Mouse (Mus musculus) midbrain, embryonic 15.5 days (tissue): ENCODE measurements around the gene Vat1. TPM values are rescaled to one million over a fixed set of nuclear protein-coding genes. Genes with fewer than 3 reads are reported as not detected.

ENCODE experiments used
- ATAC-seq: fragments of 200-750 bp; cut with Nextera tagmentation; replicated peaks from 2 replicates; pipeline ENCODE4 v1.8.0; 2017; ENCODE audit warnings: moderate TSS enrichment
- H3K27ac ChIP-seq: fragments of 300-500 bp; sonication (generic); 2 replicates; pipeline ENCODE4 v1.5.1; 2015; ENCODE audit warnings: mild to moderate bottlenecking, inconsistent platforms
- H3K27me3 ChIP-seq: fragments of 300-500 bp; sonication (generic); replicated peaks from 2 replicates; pipeline ENCODE4 v1.6.1; 2015; ENCODE audit warnings: inconsistent platforms
- H3K36me3 ChIP-seq: fragments of 300-500 bp; sonication (generic); replicated peaks from 2 replicates; pipeline ENCODE4 v1.6.1; 2015; ENCODE audit warnings: inconsistent platforms
- H3K4me1 ChIP-seq: fragments of 300-500 bp; sonication (generic); 2 replicates; pipeline ENCODE4 v1.6.1; 2015; ENCODE audit warnings: inconsistent platforms
- H3K4me2 ChIP-seq: fragments of 300-500 bp; sonication (generic); 2 replicates; pipeline ENCODE4 v1.6.1; 2015; ENCODE audit warnings: inconsistent platforms, mild to moderate bottlenecking, moderate library complexity
- H3K4me3 ChIP-seq: fragments of 300-500 bp; sonication (generic); 2 replicates; pipeline ENCODE4 v1.5.1; 2015; ENCODE audit warnings: mild to moderate bottlenecking, inconsistent platforms
- H3K9ac ChIP-seq: fragments of 300-500 bp; sonication (generic); 2 replicates; pipeline ENCODE4 v1.6.1; 2015; ENCODE audit warnings: mild to moderate bottlenecking, inconsistent platforms
- H3K9me3 ChIP-seq: fragments of 300-500 bp; sonication (generic); 2 replicates; pipeline ENCODE4 v1.6.1; 2016; ENCODE audit warnings: inconsistent platforms
- WGBS: fragments of 180-500 bp; shearing (Covaris S2); methylation state at CpG from one replicate; pipeline ENCODE4 v1.1.7; 2015; ENCODE audit warnings: mixed read lengths; 5-methylcytosine and 5-hydroxymethylcytosine counted together
- microRNA-seq: library from miRNA; unstranded; fragments of <30 nt; microRNA quantifications from one replicate; pipeline ENCODE4, GENCODE M21; 2016
- polyA plus RNA-seq: library from polyadenylated mRNA; unstranded; fragments of >200 nt; fragmentation: Nextera tagmentation; extraction: Ambion mirVana; gene quantifications from 2 replicates; pipeline ENCODE4 v1.2.1, GENCODE M21; 2015

Gene Vat1
- polyA plus RNA-seq, 1 experiment from 2014 or later: 128 TPM

DNA sequence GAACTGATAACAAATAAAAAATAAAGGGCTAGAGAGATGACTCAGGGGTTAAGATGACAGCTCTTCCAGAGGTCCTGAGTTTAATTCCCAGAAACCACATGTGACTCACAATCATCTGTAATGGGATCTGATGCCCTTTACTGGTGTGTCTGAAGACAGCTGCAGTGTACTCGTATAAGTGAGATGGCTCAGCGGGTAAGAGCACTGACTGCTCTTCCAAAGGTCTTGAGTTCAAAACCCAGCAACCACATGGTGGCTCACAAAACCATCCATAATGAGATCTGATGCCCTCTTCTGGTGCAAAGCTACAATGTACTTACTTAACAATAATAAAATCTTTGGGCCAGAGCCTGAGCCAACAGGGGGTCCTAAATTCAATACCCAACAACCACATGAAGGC, 50.7 kb downstream of the Vat1 start:
- WGBS: 92% methylated on average over 2 of the region's 2 CpGs
- peaks cover 21% of the 10 kb centered on the region for H3K36me3 ChIP-seq
- no peak for ATAC-seq

More for the DNA sequence above, 50.7 kb downstream of the Vat1 start:
- Histone ChIP-seq H3K27ac (no peak overlapping the region), H3K4me1 (peaks cover 8% of the 10 kb centered on the region), H3K9me3 (no peaks in the 10 kb centered on the region), H3K4me3 (no peak overlapping the region), H3K4me2 (no peak overlapping the region), H3K27me3 (no peaks in the 10 kb centered on the region), H3K9ac (no peak overlapping the region)

Small RNAs within 50 kb of the gene (microRNA-seq; reads per million reads assigned to microRNA genes)
- not detected for gene Mir6929

Other genes starting within 250 kb of the Vat1 start
- gene Ezh1, start 239.8 kb downstream of the Vat1 start, polyA plus RNA-seq: 27.4 and 30.7 TPM in 2 replicates
- gene Ramp2, start 220.2 kb downstream of the Vat1 start, polyA plus RNA-seq: 86.5 and 103 TPM in 2 replicates
- 123 and 124 TPM in 2 replicates for gene Vps25, start 212.5 kb downstream of the Vat1 start, polyA plus RNA-seq
- 7.7 and 10.7 TPM in 2 replicates for gene Wnk4, start 205.7 kb downstream of the Vat1 start, polyA plus RNA-seq
- 0.93 and 1.3 TPM in 2 replicates for gene Cntd1, start 187.2 kb downstream of the Vat1 start, polyA plus RNA-seq
- gene Coa3, start 187.1 kb downstream of the Vat1 start, polyA plus RNA-seq: 202 and 204 TPM in 2 replicates
- gene Becn1, start 163.9 kb downstream of the Vat1 start, polyA plus RNA-seq: 183 and 186 TPM in 2 replicates
- 115 and 120 TPM in 2 replicates for gene Psme3, start 150.0 kb downstream of the Vat1 start, polyA plus RNA-seq
- gene Aoc2, start 141.2 kb downstream of the Vat1 start, polyA plus RNA-seq: 2.2 and 2.9 TPM in 2 replicates
- 0.06 TPM in 1 of 2 replicates, not detected in the other for gene Aoc3, start 135.6 kb downstream of the Vat1 start, polyA plus RNA-seq
- not detected in 2 replicates for gene G6pc, start 98.7 kb downstream of the Vat1 start, polyA plus RNA-seq
- gene Aarsd1, start 48.6 kb downstream of the Vat1 start, polyA plus RNA-seq: 103 and 108 TPM in 2 replicates
- gene Gm27029, start 41.4 kb downstream of the Vat1 start, polyA plus RNA-seq: 8.3 and 8.7 TPM in 2 replicates
- gene Rundc1, start 41.1 kb downstream of the Vat1 start, polyA plus RNA-seq: 31.7 and 34.9 TPM in 2 replicates
- gene Ptges3l, start 40.9 kb downstream of the Vat1 start, polyA plus RNA-seq: 1.7 and 2.0 TPM in 2 replicates
- 197 and 212 TPM in 2 replicates for gene Rpl27, start 23.9 kb downstream of the Vat1 start, polyA plus RNA-seq
- gene Ifi35, start 17.8 kb downstream of the Vat1 start, polyA plus RNA-seq: 3.9 and 4.0 TPM in 2 replicates
- 68.3 and 77.4 TPM in 2 replicates for gene Rnd2, start 1.2 kb downstream of the Vat1 start, polyA plus RNA-seq
- 1.5 and 2.8 TPM in 2 replicates for gene Brca1, start 85.7 kb upstream of the Vat1 start, polyA plus RNA-seq
- 102 and 103 TPM in 2 replicates for gene Nbr1, start 85.9 kb upstream of the Vat1 start, polyA plus RNA-seq
- gene Tmem106a, start 116.0 kb upstream of the Vat1 start, polyA plus RNA-seq: 3.1 and 4.5 TPM in 2 replicates
- not detected in 2 replicates for gene Gm11634, start 133.0 kb upstream of the Vat1 start, polyA plus RNA-seq
- 11.1 and 13.2 TPM in 2 replicates for gene Rdm1, start 161.0 kb upstream of the Vat1 start, polyA plus RNA-seq
- 5.0 and 7.8 TPM in 2 replicates for gene Arl4d, start 199.3 kb upstream of the Vat1 start, polyA plus RNA-seq